Mouse (Mus musculus) hindbrain, embryonic 16.5 days (tissue): ENCODE measurements around the gene Ngb. TPM values are rescaled to one million over a fixed set of nuclear protein-coding genes. Genes with fewer than 3 reads are reported as not detected.

ENCODE experiments used
- ATAC-seq: fragments of 200-750 bp; cut with Nextera tagmentation; 2 replicates; pipeline ENCODE4 v1.8.0; 2017; ENCODE audit warnings: moderate TSS enrichment, moderate library complexity
- H3K27ac ChIP-seq: fragments of 300-500 bp; sonication (generic); 2 replicates; pipeline ENCODE4 v1.5.1; 2014; ENCODE audit warnings: low read depth, mild to moderate bottlenecking, control low read depth, low read length, moderate library complexity
- H3K27me3 ChIP-seq: fragments of 300-500 bp; sonication (generic); replicated peaks from 2 replicates; pipeline ENCODE4 v1.6.1; 2014; ENCODE audit warnings: low read length; ENCODE audit not compliant: control insufficient read depth, insufficient read depth
- H3K36me3 ChIP-seq: fragments of 300-500 bp; sonication (generic); 2 replicates; pipeline ENCODE4 v1.6.1; 2014; ENCODE audit warnings: mild to moderate bottlenecking, low read length, moderate library complexity, mixed read lengths; ENCODE audit not compliant: control insufficient read depth, insufficient read depth
- H3K4me1 ChIP-seq: fragments of 300-500 bp; sonication (generic); 2 replicates; pipeline ENCODE4 v1.6.1; 2014; ENCODE audit warnings: low read depth, low read length; ENCODE audit not compliant: control insufficient read depth, insufficient read depth
- H3K4me2 ChIP-seq: fragments of 300-500 bp; sonication (generic); 2 replicates; pipeline ENCODE4 v1.6.1; 2014; ENCODE audit warnings: mild to moderate bottlenecking, low read length, control low read depth, moderate library complexity
- H3K4me3 ChIP-seq: fragments of 300-500 bp; sonication (generic); 2 replicates; pipeline ENCODE4 v1.5.1; 2014; ENCODE audit warnings: mild to moderate bottlenecking, low read length, control low read depth, moderate library complexity
- H3K9ac ChIP-seq: fragments of 300-500 bp; sonication (generic); 2 replicates; pipeline ENCODE4 v1.6.1; 2014; ENCODE audit warnings: low read depth, mild to moderate bottlenecking, control low read depth, low read length, moderate library complexity
- H3K9me3 ChIP-seq: fragments of 300-500 bp; sonication (generic); 2 replicates; pipeline ENCODE4 v1.6.1; 2014; ENCODE audit warnings: mild to moderate bottlenecking, low read length, moderate library complexity; ENCODE audit not compliant: control insufficient read depth
- WGBS: fragments of 180-500 bp; shearing (Covaris S2); extraction: QIAGEN DNeasy Blood & Tissue Kit; methylation state at CpG from one replicate; pipeline ENCODE4 v1.1.7; 2014; 5-methylcytosine and 5-hydroxymethylcytosine counted together
- polyA plus RNA-seq: library from polyadenylated mRNA; unstranded; fragments of >200 nt; fragmentation: Nextera tagmentation; extraction: Ambion mirVana; gene quantifications from 2 replicates; pipeline ENCODE4 v1.2.1, GENCODE M21; 2015

The Ngb gene
- polyA plus RNA-seq: 6.5 and 7.3 TPM in 2 replicates

- H3K4me3 ChIP-seq: peak within 1 kb of the TSS; percentile 40
- ATAC-seq: peak; percentile 41
- H3K27me3 ChIP-seq: peaks cover 10% of the 10 kb centered on the region
- H3K9me3 ChIP-seq: no peaks in the 10 kb centered on the region
- H3K4me2 ChIP-seq: peak within 1 kb of the TSS; percentile 69
- WGBS: 3% methylated on average over 32 of the region's 32 CpGs
- peaks cover 8% of the 10 kb centered on the region for H3K4me1 ChIP-seq
- H3K36me3 ChIP-seq: no peaks in the 10 kb centered on the region
- peak within 1 kb of the TSS; percentile 56 for H3K9ac ChIP-seq
- no peak within 1 kb of the TSS for H3K27ac ChIP-seq
These were observed at the start of gene Ngb for GRCm38 (mm10) chr12:87102165-87102631. Gene Ngb (minus strand): TSS chr12:87102539.

- WGBS: 98% methylated on average over 5 of the region's 5 CpGs
- no peaks in the 10 kb centered on the region for H3K9me3 ChIP-seq
- ATAC-seq: no peak
- no peaks in the 10 kb centered on the region for H3K27me3 ChIP-seq
- no peak overlapping the region for H3K9ac ChIP-seq
- no peaks in the 10 kb centered on the region for H3K36me3 ChIP-seq
- H3K4me1 ChIP-seq: peaks cover 13% of the 10 kb centered on the region
- H3K4me2 ChIP-seq: no peak overlapping the region
- H3K27ac ChIP-seq: no peak overlapping the region
- no peak overlapping the region for H3K4me3 ChIP-seq
These were observed 47.1 kb upstream of the Ngb start for GRCm38 (mm10) chr12:87149471-87149870.

GRCm38 (mm10) chr12:87148136-87148535, 45.8 kb upstream of the Ngb start:
- H3K4me1 ChIP-seq: peaks cover 13% of the 10 kb centered on the region
- peak overlapping the region; percentile 97 for H3K27ac ChIP-seq
- 18% methylated on average over 15 of the region's 15 CpGs for WGBS
- peak overlapping the region; percentile 85 for H3K9ac ChIP-seq
- no peaks in the 10 kb centered on the region; the same call in 1 of the 2 replicates for H3K9me3 ChIP-seq
- peak overlapping the region; percentile 98 for H3K4me3 ChIP-seq
- H3K4me2 ChIP-seq: peak overlapping the region; percentile 74
- ATAC-seq: no peak
- H3K36me3 ChIP-seq: no peaks in the 10 kb centered on the region
- H3K27me3 ChIP-seq: no peaks in the 10 kb centered on the region

- H3K4me1 ChIP-seq: peaks cover 13% of the 10 kb centered on the region
- H3K9me3 ChIP-seq: no peaks in the 10 kb centered on the region; the same call in 1 of the 2 replicates
- peak; percentile 97 for ATAC-seq
- H3K27me3 ChIP-seq: no peaks in the 10 kb centered on the region
- H3K4me2 ChIP-seq: peak within 1 kb of the TSS; percentile 74
- peak within 1 kb of the TSS; percentile 85 for H3K9ac ChIP-seq
- peak within 1 kb of the TSS; percentile 97 for H3K27ac ChIP-seq
- H3K36me3 ChIP-seq: no peaks in the 10 kb centered on the region
- WGBS: under 1% methylated on average over 61 of the region's 61 CpGs
- peak within 1 kb of the TSS; percentile 98 for H3K4me3 ChIP-seq
These were observed 45.2 kb upstream of the Ngb start, which contains the start of gene Pomt2 for GRCm38 (mm10) chr12:87147395-87148089. Gene Pomt2 (minus strand): TSS chr12:87147968.

GRCm38 (mm10) chr12:87146966-87147365, 44.6 kb upstream of the Ngb start, which contains the start of gene Gstz1:
Gene Gstz1 (plus strand): TSS chr12:87147165.
- peak; percentile 88 for ATAC-seq
- peak within 1 kb of the TSS; percentile 98 for H3K4me3 ChIP-seq
- peak within 1 kb of the TSS; percentile 85 for H3K9ac ChIP-seq
- 0% methylated on average over 27 of the region's 27 CpGs for WGBS
- H3K4me1 ChIP-seq: peaks cover 13% of the 10 kb centered on the region
- H3K9me3 ChIP-seq: no peaks in the 10 kb centered on the region; the same call in 1 of the 2 replicates
- H3K36me3 ChIP-seq: no peaks in the 10 kb centered on the region
- H3K4me2 ChIP-seq: peak within 1 kb of the TSS; percentile 74
- peak within 1 kb of the TSS; percentile 97 for H3K27ac ChIP-seq
- no peaks in the 10 kb centered on the region for H3K27me3 ChIP-seq

GRCm38 (mm10) chr12:87142156-87142555, 39.8 kb upstream of the Ngb start:
- WGBS: 80% methylated on average over 2 of the region's 2 CpGs
- no peak for ATAC-seq
- H3K9ac ChIP-seq: no peak overlapping the region
- no peaks in the 10 kb centered on the region for H3K27me3 ChIP-seq
- H3K4me2 ChIP-seq: no peak overlapping the region
- peaks cover 6% of the 10 kb centered on the region for H3K4me1 ChIP-seq
- no peak overlapping the region for H3K27ac ChIP-seq
- H3K36me3 ChIP-seq: no peaks in the 10 kb centered on the region
- H3K4me3 ChIP-seq: no peak overlapping the region
- no peaks in the 10 kb centered on the region; the same call in 1 of the 2 replicates for H3K9me3 ChIP-seq

GRCm38 (mm10) chr12:87138768-87139167, 36.4 kb upstream of the Ngb start:
- no peak for ATAC-seq
- H3K27me3 ChIP-seq: no peaks in the 10 kb centered on the region
- H3K9ac ChIP-seq: no peak overlapping the region
- no peak overlapping the region; the same call in 1 of the 2 replicates for H3K27ac ChIP-seq
- no peaks in the 10 kb centered on the region; the same call in 1 of the 2 replicates for H3K4me1 ChIP-seq
- 36% methylated on average over 2 of the region's 2 CpGs for WGBS
- H3K36me3 ChIP-seq: peaks cover 5% of the 10 kb centered on the region
- H3K4me2 ChIP-seq: no peak overlapping the region
- H3K9me3 ChIP-seq: no peaks in the 10 kb centered on the region
- no peak overlapping the region for H3K4me3 ChIP-seq

GRCm38 (mm10) chr12:87138342-87138701, 36.0 kb upstream of the Ngb start:
- WGBS: 46% methylated on average over 2 of the region's 2 CpGs
- Histone ChIP-seq H3K9me3 (no peaks in the 10 kb centered on the region), H3K27me3 (no peaks in the 10 kb centered on the region), H3K36me3 (peaks cover 5% of the 10 kb centered on the region), H3K4me1 (no peaks in the 10 kb centered on the region; the same call in 1 of the 2 replicates), H3K4me2 (no peak overlapping the region), H3K9ac (no peak overlapping the region), H3K4me3 (no peak overlapping the region), H3K27ac (no peak overlapping the region)
- ATAC-seq: no peak
